Mouse (Mus musculus): Measurements from ENCODE around the gene Hist1h2bl. TPM values are rescaled to one million over a fixed set of nuclear protein-coding genes. Genes with fewer than 3 reads are reported as not detected.
"Not testable (repeated sequence)": the region's sequence is repeated elsewhere in the genome, so short reads cannot be mapped to it uniquely, and the experiment has no call there.

Hist1h2bl gene
- polyA plus RNA-seq (2015; fragmentation: Nextera tagmentation; extraction: Ambion mirVana), result not detected in 2 replicates

DNA sequence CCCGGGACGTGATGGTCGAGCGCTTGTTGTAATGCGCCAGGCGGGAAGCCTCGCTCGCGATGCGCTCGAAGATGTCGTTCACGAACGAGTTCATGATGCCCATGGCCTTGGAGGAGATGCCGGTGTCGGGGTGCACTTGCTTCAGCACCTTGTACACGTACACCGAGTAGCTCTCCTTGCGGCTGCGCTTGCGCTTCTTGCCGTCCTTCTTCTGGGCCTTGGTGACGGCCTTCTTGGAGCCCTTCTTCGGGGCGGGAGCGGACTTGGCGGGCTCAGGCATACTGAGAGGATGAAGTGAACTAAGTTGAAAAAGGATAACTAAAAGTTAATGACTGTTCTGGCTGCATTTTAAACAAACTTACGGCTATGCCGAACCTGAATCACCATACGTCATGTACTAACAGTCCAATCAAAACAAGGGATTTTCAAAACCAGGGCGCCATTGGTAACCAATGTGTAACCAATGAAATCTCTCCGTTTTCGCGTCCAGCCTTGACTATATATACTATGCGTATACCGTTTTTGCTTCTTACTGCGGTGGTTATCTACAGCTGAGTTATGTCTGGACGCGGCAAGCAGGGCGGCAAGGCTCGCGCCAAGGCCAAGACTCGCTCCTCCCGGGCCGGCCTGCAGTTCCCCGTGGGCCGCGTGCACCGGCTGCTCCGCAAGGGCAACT lies at the start of gene Hist1h2bl, which contains the start of gene Hist1h2ai:
Hist1h2bl (minus strand) TSS at position 280 of the 676 bp plus-strand sequence.
Hist1h2ai (plus strand) TSS at position 559 of the 676 bp plus-strand sequence.
- H3K4me2 ChIP-seq (ENCODE audit: low read length), result peak within 1 kb of the TSS; percentile 95
- ATAC-seq, result peak; percentile 96
- H3K4me1 ChIP-seq (ENCODE audit: control insufficient read depth, insufficient read depth, low read length), result peaks cover 29% of the 10 kb centered on the region
- H3K4me3 ChIP-seq (ENCODE audit: low read depth, low read length), result peak within 1 kb of the TSS; percentile 49
- H3K27ac ChIP-seq (ENCODE audit: low read length), result peak within 1 kb of the TSS; percentile 91
- WGBS, result under 1% methylated on average over 29 of the region's 50 CpGs
- H3K9me3 ChIP-seq (replicated peaks; ENCODE audit: control insufficient read depth, low read length, poor library complexity, severe bottlenecking); H3K27me3 ChIP-seq (ENCODE audit: control insufficient read depth, insufficient read depth, low read depth, low read length); H3K36me3 ChIP-seq (ENCODE audit: control insufficient read depth, insufficient read depth, low read length): not testable (repeated sequence)
- peak within 1 kb of the TSS; percentile 66 for H3K9ac ChIP-seq (ENCODE audit: low read depth, low read length)

- Histone ChIP-seq H3K27ac (ENCODE audit: low read length) (no peak overlapping the region), H3K9ac (ENCODE audit: low read depth, low read length) (no peak overlapping the region), H3K27me3 (ENCODE audit: control insufficient read depth, insufficient read depth, low read depth, low read length) (no peaks in the 10 kb centered on the region), H3K4me2 (ENCODE audit: low read length) (no peak overlapping the region), H3K4me1 (ENCODE audit: control insufficient read depth, insufficient read depth, low read length) (peaks cover 12% of the 10 kb centered on the region), H3K4me3 (ENCODE audit: low read depth, low read length) (no peak overlapping the region), H3K9me3 (replicated peaks; ENCODE audit: control insufficient read depth, low read length, poor library complexity, severe bottlenecking) (no peaks in the 10 kb centered on the region), H3K36me3 (ENCODE audit: control insufficient read depth, insufficient read depth, low read length) (no peaks in the 10 kb centered on the region)
- 71% methylated on average over 1 of the region's 1 CpGs for WGBS
- no peak for ATAC-seq
These were observed 39.8 kb upstream of the Hist1h2bl start for GRCm38 (mm10) chr13:21755707-21756106.

GRCm38 (mm10) chr13:21754294-21755001 lies 38.5 kb upstream of the Hist1h2bl start:
- H3K4me3 ChIP-seq (ENCODE audit: low read depth, low read length), result peak overlapping the region; percentile 44
- under 1% methylated on average over 19 of the region's 26 CpGs for WGBS
- H3K36me3 ChIP-seq (ENCODE audit: control insufficient read depth, insufficient read depth, low read length); H3K9me3 ChIP-seq (replicated peaks; ENCODE audit: control insufficient read depth, low read length, poor library complexity, severe bottlenecking); H3K27me3 ChIP-seq (ENCODE audit: control insufficient read depth, insufficient read depth, low read depth, low read length): not testable (repeated sequence)
- peak overlapping the region; percentile 75 for H3K27ac ChIP-seq (ENCODE audit: low read length)
- peak overlapping the region; percentile 82 for H3K4me2 ChIP-seq (ENCODE audit: low read length)
- H3K9ac ChIP-seq (ENCODE audit: low read depth, low read length), result peak overlapping the region; percentile 54
- peak; percentile 11; the same call in 1 of the 2 replicates for ATAC-seq
- peaks cover 14% of the 10 kb centered on the region for H3K4me1 ChIP-seq (ENCODE audit: control insufficient read depth, insufficient read depth, low read length)

DNA sequence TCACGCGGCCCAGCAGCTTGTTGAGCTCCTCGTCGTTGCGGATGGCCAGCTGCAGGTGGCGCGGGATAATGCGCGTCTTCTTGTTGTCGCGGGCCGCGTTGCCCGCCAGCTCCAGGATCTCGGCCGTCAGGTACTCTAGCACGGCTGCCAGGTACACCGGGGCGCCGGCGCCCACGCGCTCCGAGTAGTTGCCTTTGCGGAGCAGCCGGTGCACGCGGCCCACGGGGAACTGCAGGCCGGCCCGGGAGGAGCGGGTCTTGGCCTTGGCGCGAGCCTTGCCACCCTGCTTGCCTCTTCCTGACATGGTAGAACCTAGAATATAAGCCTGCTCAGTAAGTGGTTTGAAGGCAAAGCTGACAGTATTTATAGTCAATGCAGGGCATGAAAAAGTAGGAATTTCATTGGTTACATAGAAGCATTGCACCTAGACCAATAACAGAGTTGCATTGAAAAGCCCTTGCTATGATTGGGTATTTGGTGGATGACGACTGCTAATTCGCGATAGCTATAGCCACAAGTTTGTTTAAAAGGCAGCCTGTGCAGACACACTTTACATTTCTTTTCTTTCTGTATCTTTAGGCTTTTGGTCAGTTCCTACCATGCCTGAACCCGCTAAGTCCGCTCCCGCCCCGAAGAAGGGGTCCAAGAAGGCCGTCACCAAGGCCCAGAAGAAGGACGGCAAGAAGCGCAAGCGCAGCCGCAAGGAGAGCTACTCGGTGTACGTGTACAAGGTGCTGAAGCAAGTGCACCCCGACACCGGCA lies 37.8 kb upstream of the Hist1h2bl start, which contains the start of the genes Hist1h2ak and Hist1h2bn:
Hist1h2ak (minus strand) TSS at position 304 of the 762 bp plus-strand sequence.
Hist1h2bn (plus strand) TSS at position 600 of the 762 bp plus-strand sequence.
- H3K36me3 ChIP-seq (ENCODE audit: control insufficient read depth, insufficient read depth, low read length); H3K9me3 ChIP-seq (replicated peaks; ENCODE audit: control insufficient read depth, low read length, poor library complexity, severe bottlenecking); H3K27me3 ChIP-seq (ENCODE audit: control insufficient read depth, insufficient read depth, low read depth, low read length): not testable (repeated sequence)
- under 1% methylated on average over 45 of the region's 50 CpGs for WGBS
- Histone ChIP-seq H3K9ac (ENCODE audit: low read depth, low read length) (peak within 1 kb of the TSS; percentile 66), H3K27ac (ENCODE audit: low read length) (peak within 1 kb of the TSS; percentile 93), H3K4me3 (ENCODE audit: low read depth, low read length) (peak within 1 kb of the TSS; percentile 44), H3K4me2 (ENCODE audit: low read length) (peak within 1 kb of the TSS; percentile 82), H3K4me1 (ENCODE audit: control insufficient read depth, insufficient read depth, low read length) (peaks cover 20% of the 10 kb centered on the region)
- ATAC-seq, result peak; percentile 97

DNA sequence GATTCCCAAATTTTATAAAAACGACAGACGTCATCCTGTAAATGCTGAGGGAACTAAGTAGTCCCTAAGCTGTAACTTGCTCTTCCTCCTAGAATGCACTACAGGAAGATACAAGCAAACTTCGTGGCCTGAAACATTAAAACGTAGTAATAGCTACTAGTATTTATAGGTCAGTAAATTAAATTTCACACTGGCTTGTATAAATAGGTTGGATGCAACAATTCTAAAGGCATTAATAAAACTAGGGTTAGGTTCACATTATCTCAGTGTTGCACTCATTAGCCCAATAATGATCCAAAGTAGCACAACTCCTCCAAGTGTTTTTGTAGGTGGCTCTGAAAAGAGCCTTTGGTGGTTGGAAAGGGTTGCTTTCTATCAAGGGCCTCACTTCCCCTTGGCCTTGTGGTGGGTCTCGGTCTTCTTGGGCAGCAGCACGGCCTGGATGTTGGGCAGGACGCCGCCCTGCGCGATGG lies 37.1 kb upstream of the Hist1h2bl start:
- no peaks in the 10 kb centered on the region for H3K27me3 ChIP-seq (ENCODE audit: control insufficient read depth, insufficient read depth, low read depth, low read length)
- H3K36me3 ChIP-seq (ENCODE audit: control insufficient read depth, insufficient read depth, low read length), result no peaks in the 10 kb centered on the region
- H3K4me1 ChIP-seq (ENCODE audit: control insufficient read depth, insufficient read depth, low read length), result peaks cover 23% of the 10 kb centered on the region
- H3K9me3 ChIP-seq (replicated peaks; ENCODE audit: control insufficient read depth, low read length, poor library complexity, severe bottlenecking), result no peaks in the 10 kb centered on the region
- H3K9ac ChIP-seq (ENCODE audit: low read depth, low read length), result peak overlapping the region; percentile 66
- WGBS, result 2% methylated on average over 7 of the region's 10 CpGs
- no peak for ATAC-seq
- peak overlapping the region; percentile 44 for H3K4me3 ChIP-seq (ENCODE audit: low read depth, low read length)
- peak overlapping the region; percentile 93 for H3K27ac ChIP-seq (ENCODE audit: low read length)
- peak overlapping the region; percentile 82 for H3K4me2 ChIP-seq (ENCODE audit: low read length)

DNA sequence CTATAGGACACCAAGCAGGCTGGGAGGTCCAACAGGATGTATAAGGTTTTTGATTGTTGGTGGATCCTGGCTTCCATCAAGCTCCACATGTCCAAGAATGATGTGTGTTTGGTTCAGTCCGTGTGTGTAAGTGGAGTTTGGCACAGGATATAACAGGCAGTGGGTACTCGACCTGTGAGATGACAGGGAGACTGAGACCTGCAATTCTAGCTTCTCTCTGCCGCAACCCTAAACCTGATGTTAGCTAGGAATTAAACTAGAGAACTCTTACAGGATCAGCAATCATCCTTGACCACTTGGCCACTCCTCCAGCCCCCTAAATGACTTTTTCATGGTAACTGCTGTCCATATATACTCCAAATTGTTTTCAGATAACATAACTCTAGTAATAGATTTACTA lies 36.4 kb upstream of the Hist1h2bl start:
- Histone ChIP-seq H3K4me1 (ENCODE audit: control insufficient read depth, insufficient read depth, low read length) (peaks cover 26% of the 10 kb centered on the region), H3K9me3 (replicated peaks; ENCODE audit: control insufficient read depth, low read length, poor library complexity, severe bottlenecking) (no peaks in the 10 kb centered on the region), H3K36me3 (ENCODE audit: control insufficient read depth, insufficient read depth, low read length) (no peaks in the 10 kb centered on the region), H3K4me2 (ENCODE audit: low read length) (no peak overlapping the region), H3K9ac (ENCODE audit: low read depth, low read length) (no peak overlapping the region), H3K27ac (ENCODE audit: low read length) (no peak overlapping the region), H3K4me3 (ENCODE audit: low read depth, low read length) (no peak overlapping the region), H3K27me3 (ENCODE audit: control insufficient read depth, insufficient read depth, low read depth, low read length) (no peaks in the 10 kb centered on the region)
- 41% methylated on average over 3 of the region's 3 CpGs for WGBS
- no peak for ATAC-seq

GRCm38 (mm10) chr13:21751827-21752226 lies 35.9 kb upstream of the Hist1h2bl start:
- H3K27me3 ChIP-seq (ENCODE audit: control insufficient read depth, insufficient read depth, low read depth, low read length), result no peaks in the 10 kb centered on the region
- 75% methylated on average over 3 of the region's 3 CpGs for WGBS
- no peak overlapping the region for H3K9ac ChIP-seq (ENCODE audit: low read depth, low read length)
- no peaks in the 10 kb centered on the region for H3K36me3 ChIP-seq (ENCODE audit: control insufficient read depth, insufficient read depth, low read length)
- ATAC-seq, result no peak
- H3K27ac ChIP-seq (ENCODE audit: low read length), result no peak overlapping the region
- no peaks in the 10 kb centered on the region for H3K9me3 ChIP-seq (replicated peaks; ENCODE audit: control insufficient read depth, low read length, poor library complexity, severe bottlenecking)
- peaks cover 28% of the 10 kb centered on the region for H3K4me1 ChIP-seq (ENCODE audit: control insufficient read depth, insufficient read depth, low read length)
- H3K4me3 ChIP-seq (ENCODE audit: low read depth, low read length), result no peak overlapping the region
- no peak overlapping the region for H3K4me2 ChIP-seq (ENCODE audit: low read length)

- no peak overlapping the region for H3K27ac ChIP-seq (ENCODE audit: low read length)
- ATAC-seq, result no peak
- H3K4me3 ChIP-seq (ENCODE audit: low read depth, low read length), result no peak overlapping the region
- no peak overlapping the region for H3K9ac ChIP-seq (ENCODE audit: low read depth, low read length)
- H3K9me3 ChIP-seq (replicated peaks; ENCODE audit: control insufficient read depth, low read length, poor library complexity, severe bottlenecking), result no peaks in the 10 kb centered on the region
- H3K36me3 ChIP-seq (ENCODE audit: control insufficient read depth, insufficient read depth, low read length), result no peaks in the 10 kb centered on the region
- no peaks in the 10 kb centered on the region for H3K27me3 ChIP-seq (ENCODE audit: control insufficient read depth, insufficient read depth, low read depth, low read length)
- no peak overlapping the region for H3K4me2 ChIP-seq (ENCODE audit: low read length)
- H3K4me1 ChIP-seq (ENCODE audit: control insufficient read depth, insufficient read depth, low read length), result peaks cover 28% of the 10 kb centered on the region
These were observed 35.5 kb upstream of the Hist1h2bl start for GRCm38 (mm10) chr13:21751417-21751816.
